Mouse (Mus musculus) thymus, postnatal 10 days (tissue): ENCODE results near the gene Dusp3.
"Not testable (repeated sequence)": the region's sequence is repeated elsewhere in the genome, so short reads cannot be mapped to it uniquely, and the experiment has no call there.

Experiments
- DNase-seq, 2 experiments: peaks; one replicate each; pipeline ENCODE4 v3.0.0; 2021; ENCODE audit warnings: low spot score in 2 of 2

Gene Dusp3

DNA sequence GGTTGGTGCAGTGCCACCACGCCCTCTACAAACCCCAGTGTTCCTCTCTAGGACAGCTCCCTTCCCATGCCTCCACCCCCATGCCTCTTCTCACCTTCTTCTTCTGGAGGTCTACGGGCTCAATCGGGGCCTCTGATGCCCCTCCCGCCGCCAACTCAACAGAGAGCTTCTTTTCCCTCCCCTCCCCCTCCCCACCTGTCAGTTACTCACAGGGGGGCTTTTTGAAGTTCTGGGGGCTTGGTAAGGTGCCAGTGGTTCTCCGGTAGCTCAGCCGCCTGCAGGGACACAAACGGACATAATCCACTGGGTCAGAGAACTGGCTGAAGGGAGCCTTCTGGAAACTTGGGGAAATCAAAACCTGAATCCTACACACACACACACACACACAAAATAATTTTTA is 24.7 kb upstream of the Dusp3 start:
- no peak for DNase-seq

DNA sequence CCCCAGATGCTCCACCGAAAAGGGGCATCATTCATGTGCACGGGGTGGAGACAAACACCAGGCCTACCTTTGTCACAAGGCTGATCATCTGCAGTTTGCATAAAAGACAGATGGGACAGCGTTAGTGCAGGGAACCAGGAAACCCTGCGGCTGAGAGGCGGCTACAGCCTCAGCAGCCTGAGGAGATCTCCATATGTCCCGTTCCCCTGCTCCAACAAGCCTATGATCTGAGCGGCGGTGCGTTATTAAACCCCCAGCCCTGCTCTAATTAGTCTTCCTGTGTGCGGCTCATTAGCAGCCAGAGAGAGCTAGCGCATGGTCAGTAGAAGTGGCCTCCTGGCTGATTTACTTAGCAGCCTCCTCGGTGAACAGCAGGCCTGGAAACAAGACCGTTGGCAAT is 23.3 kb upstream of the Dusp3 start:
- DNase-seq: no peak

DNA sequence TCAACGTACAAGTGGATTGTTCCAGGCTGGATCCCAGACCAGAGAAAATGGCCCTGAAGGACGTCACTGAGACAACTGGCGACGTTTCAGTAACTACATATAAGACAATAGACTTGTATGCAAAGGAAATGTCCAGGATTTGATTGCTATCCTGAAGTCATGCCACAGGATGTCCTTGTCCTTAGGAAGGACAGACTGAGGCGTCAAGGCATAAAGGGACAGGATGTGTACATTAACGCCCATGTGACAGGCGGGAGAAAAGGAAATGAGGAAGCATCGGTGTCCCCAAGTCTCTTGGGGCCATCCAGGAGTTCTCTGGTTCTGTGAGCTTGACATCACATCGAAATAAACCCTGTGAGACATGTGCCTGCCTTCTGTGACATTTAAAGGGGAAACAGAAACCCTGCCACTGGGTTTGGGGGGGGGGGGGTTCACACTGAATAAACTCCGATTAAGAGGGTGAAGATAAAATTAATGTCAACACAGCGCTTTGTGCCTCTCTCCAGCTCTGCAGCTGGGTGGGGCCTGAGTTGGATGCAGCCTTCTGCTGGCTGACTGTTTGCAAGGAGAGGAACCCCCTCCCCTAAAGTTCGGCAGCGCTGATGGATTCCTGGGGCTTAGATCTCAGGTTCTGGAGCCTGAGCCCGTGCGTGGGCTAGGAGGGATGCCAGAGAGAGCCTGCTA is 22.3 kb upstream of the Dusp3 start:
- no peak for DNase-seq

DNA sequence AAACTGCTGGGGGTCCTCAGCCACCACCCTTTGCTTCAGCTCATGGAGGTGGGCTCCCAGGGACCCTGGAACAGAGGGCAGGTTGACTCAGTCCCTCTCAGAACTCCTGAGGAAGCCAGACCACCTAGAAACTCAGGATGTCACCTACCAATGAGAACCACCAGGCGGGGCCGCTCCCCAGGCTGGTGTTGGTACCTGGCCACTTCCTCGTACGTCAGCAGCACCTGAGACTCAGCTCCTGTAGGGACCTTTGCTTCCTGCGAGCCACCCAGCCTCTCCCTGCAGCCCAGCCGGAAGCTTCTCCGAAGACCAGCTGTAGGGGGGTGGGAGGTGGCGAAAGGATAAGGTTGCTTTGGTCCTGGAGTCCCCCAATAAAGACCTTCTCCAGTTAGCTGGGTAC is 21.6 kb upstream of the Dusp3 start:
- DNase-seq: no peak

DNA sequence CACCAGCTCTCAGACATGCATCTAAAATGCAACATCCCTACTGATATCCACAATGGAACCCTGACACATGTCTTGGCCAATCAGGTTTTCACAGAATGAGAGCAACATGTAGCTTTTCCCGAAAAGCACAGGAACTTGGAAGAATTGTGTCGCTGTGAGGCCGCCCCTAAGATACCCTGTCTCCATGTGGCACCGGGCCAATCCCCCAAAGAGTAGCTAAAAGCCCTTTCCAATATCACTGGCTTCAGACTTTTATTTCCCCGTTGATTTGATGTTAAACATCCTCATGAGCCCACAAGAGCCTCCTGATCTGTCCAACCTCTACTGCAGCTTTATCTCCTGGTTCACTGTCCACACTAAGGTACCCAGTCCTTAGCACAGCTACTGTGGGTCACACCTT is 19.9 kb upstream of the Dusp3 start:
- no peak for DNase-seq

DNA sequence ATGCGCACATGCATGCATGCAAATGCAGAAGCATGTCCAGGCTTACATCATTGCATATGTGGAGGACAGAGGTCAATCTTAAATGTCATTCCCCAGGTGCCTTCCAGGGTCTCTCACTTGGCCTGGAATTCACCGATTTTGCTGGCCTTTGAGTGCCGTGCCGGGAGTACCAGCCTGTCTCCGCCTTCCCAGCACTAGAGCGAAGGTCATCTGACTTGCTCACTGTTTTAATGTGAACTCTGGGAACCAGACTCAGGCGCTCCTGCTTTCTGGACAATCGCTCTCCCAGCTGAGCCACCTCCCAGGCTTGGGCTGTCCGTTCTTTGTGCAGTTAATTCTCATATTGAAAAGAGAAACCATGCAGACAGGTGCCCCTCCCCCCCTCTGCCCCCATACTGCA is 19.5 kb upstream of the Dusp3 start:
- no peak for DNase-seq

DNA sequence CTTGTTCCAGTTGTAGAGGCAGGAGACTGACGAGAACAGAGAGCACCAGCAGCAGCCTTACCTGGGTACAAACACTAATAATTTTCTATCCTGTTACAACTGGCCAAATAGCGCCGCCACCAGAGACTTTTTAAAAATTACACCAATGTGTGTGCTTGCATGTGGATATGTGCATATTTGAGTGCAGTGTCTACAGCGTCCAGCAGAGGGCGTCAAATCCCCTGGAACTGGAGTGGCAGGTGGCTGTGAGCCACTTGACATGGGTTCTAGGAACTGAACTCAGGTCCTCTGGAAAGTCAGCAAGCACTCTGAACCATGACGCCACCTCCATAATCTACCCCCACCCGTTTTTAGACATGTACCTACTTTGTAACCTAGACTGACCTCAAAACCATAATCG is 17.4 kb upstream of the Dusp3 start:
- no peak for DNase-seq

DNA sequence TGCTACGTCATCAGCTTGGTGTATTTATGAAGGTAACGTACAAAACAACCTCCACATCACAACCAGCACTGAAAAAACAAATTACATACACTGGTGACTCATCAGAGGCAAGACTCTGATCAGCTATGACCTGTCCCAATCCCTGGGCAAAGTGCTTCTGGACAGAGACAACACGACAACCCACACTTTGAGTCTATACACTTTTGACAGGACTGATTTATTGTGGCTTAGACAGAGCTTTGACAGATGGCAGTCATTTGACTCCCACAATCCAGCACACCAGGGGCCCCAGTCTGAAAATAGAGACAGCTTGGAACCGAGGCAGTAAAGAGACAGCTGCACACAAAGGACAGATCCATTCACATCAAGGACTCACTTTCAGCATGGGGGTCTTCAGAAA is 12.7 kb upstream of the Dusp3 start:
- DNase-seq: no peak

DNA sequence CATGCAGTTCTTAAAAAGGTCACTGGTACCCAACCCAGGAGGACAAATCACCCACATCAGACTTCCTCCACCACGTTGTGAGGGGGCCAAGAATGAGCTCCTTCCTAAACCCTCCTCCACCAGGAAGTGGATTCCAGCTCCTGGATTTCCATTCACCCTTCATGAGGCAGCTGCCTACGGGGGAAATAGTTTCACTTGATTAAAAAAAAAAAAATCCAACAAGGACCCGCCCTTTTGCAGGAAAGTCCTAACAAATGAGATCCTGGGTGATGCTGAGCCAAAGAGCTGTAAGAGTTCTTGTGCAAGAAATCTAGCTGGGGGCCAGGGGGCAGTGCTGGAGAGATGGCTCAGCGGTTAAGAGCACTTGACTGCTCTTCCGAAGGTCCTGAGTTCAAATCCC is 11.4 kb upstream of the Dusp3 start:
- DNase-seq: no peak

DNA sequence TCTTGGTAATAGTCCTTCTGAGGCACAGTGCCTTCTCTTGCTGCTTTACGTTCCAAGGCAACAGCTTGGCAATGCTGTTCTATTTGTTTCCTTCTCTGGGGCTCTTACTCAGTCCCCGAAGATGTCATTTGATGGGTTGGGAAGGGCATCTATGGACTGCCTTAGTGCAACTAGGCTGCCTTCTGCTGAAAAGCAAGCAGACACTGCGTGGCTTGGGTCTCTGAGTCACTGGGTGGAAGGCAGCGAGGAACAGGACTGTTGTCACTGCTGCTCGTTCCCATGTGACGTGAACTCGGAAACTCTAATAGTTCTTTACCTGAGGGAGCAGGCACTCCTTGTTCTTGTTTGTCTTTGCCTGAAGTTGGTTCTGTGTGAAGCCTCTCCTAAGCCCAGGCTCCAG is 9.1 kb upstream of the Dusp3 start:
- DNase-seq: no peak

DNA sequence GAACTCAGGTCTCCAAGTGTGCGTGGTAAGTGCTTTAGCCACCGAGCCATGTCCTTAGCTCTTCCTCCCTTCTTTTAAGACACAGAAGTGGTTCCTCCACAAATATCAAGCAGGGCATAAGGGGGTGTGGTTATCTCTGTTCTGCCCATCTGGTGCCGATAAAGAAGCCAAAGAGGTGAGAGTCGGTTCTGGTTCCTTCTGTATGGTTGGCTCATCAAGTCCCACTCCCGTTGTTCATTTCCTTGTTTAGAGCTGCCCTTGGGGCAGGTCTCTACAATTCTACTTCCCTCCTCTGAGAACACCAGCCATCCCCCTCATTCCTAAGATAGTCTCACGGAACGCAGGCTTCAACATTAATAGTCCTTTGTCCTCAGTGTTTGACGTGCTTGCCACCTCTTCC is 7.3 kb upstream of the Dusp3 start:
- DNase-seq: no peak

DNA sequence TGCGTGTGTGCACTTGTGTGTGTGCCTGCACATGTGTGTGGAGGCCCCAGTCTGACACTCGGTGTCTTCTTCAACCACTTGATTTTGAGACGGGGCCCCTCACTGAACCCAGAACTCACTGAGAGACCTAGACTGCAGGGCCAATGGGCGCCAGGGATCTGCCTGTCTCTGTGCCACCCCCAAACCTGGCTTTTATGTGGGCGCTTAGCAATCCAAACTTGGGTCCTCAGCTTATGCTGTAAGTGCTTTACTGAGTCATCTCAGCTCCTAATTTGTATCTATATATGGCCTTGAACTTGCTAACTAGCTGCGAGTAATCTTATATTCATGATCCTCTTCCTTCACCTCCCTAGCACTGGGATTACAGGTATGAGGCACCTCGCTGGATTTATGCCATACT is 5.6 kb upstream of the Dusp3 start:
- no peak for DNase-seq

DNA sequence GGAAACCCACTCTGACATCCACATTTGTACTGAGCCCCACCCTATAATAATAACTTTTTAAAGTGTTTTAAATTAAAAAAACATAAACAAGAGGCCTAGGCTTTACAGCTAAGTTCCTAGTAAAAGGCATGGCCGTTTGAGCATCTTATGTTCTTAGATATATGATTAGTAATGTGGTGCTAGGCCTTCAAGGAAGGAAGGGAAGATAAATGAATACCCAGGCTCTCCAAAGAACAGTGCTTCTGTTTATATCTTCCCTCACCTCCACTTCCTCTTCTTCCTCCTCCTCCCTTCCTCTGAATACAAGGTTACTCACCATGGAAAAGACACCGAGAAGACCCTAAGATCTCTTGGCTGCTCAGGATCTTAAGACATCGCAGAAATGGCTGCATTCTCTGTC is 5.0 kb upstream of the Dusp3 start:
- no peak for DNase-seq

DNA sequence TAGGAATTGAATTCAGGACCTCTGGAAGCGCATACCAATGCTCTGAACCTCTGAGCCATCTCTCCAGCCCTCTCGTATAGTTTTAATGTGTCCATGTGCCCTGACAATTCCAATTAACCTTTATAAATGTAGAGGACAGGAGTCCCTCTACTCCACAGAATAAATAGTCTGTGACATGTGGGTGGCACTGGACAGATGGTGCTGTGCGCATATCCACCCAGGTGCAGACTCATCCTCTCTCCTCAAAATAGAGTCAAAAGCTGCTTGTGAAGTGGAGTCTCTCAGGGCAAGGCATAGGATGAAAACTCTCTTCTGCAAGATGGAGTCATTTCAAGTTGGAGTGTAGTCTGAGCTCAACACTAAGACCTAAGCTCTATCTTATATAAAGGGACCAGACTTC is 3.4 kb upstream of the Dusp3 start:
- DNase-seq: no peak

DNA sequence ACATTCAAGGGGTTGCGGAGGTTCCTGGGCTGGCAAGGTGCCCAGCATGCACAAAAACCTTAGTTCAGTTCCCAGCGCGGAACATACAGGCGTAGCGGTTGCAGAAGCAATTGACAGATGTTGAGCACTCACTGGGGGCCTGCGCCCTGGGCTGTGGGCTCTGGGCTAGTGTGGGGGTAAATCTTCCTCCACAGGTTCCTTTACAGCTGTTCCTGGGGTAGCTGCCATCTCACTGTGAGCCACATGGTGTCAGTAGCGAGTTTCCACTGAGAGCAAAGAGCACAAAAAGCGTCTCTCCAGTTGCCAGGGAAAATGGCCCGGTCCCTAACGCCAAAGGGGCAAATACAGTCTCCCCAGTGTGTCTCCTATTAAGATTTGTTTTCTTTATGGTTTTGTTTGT is 823 bp downstream of the Dusp3 start:
- DNase-seq: peak; percentile 12 to 52

DNA sequence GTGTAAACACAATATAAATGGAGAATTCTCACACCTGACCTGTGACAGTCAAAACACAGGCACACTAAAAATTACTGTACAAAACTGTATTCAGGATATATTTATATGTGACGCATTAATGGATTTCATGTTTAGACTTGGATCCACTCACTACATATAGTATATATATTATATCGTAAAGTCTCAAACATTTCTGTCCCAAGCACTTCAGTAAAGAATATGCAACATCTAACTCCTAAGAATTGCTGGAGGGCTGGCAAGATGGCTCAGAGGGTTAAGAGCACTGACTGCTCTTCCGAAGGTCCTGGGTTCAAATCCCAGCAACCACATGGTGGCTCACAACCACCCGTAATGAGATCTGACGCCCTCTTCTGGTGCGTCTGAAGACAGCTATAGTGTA is 1.4 kb downstream of the Dusp3 start:
- DNase-seq: not testable (repeated sequence)

DNA sequence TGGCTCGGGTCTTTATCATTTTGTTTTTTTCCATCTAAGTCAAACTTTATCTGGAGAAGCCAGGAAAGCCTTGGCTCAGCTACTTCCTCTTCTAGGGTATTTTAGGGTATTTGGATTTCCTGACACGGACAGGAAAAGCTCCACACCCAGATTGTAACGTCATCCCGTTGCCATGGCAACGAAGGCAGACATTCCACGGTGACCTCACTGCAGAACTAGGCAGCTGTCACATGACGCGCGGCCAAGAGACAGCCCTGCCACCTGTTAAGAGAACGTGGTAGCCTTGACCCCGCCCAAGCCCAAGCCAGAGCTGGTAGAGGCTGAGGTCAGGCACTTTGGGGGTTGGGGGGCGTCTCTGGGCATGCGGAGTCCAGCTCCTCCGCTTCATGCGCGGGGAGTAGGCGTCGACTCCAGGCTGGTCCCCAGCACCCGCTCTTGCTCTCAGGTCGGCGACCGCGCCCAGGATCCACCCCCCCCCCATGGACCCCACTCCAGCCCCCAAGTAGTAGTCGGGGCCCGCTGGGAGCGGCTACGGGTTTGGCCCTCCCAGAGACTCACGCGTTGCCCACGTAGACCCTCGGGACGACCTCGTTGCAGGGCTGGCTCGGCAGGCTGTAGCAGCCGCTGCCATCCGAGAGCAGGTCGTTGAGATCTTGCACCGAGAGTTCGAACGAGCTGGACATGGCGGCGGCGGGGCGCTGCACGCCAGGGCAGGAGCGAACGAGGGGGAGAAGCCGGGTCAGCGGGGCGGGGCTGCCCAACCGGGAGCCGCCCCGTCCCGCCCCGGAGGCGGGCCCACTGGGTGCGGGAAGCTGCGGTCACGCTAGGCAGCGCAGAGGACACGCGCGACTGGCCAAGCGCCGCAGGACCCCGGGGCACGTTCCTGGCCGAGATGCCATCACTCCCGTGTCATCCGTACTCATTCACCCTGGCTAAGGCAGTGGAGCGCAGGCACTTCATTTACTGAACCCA is 2.5 kb downstream of the Dusp3 start, which contains the start of gene Cfap97d1:
Cfap97d1 (plus strand) TSS at position 226 of the 972 bp plus-strand sequence.
- peak in 1 of 2 experiments; percentile 9 for DNase-seq

DNA sequence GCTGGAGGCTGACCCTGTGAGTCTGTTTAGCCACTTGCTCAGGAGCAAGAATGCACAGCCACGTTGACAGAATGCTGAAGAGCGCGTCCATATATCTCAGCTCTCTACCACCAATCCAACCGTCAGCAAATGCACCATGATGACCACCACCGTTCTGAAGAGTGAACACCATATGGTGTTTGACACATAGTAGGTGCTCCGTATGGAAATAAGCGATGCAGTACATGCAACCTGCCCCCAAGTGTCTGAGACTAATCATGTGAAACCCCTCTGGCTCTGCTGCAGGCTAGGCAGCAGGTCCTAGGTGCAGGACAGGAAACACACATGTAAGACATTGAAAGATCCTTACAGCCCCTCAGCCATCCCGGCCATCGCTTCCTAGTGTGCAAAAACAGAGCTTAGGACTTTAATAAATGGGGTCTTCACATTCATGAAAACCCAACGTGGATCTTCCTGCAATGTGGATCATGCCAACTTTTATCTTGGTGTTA is 3.3 kb downstream of the Dusp3 start:
- DNase-seq: no peak

DNA sequence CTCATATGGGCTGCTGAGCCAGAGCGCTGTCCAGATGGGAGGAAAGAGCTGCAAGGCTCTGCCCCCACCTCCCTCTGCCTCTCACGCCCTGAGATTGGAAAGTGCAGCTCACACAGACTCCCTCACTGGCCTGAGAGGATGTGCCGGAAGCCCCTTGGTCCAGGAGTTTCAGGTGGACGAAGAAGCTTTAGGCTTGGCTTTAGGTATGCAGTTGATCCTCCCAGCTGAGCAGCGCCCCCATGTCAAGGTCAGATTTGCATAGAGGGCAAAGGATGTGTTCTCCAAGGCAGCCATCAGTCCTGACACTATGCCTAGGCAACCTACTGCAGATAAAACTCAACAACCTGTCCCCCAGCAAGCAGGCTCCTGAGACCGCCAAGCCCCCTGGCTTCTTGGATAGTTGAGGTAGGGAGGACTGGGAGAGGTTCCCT is 3.8 kb downstream of the Dusp3 start:
- DNase-seq: no peak

DNA sequence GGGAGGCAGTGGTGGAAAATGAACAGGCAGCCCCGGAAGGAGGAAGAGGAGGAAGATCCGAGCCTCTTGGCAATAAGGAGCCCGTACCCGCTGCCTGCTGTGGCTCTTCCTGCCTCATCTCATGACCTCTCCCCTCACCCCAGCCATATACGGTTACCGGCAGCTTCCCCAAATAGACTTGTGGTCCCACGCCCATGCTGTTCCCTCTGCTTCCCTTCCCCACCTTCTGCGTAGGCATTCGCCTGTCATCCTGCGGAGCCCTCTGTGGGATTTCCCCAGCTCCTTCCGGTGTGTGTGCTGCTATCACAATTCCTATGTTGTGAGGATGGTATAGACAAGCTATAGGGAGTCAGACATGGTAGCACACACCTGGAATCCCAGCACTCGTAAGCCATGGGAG is 5.0 kb downstream of the Dusp3 start:
- DNase-seq: no peak

DNA sequence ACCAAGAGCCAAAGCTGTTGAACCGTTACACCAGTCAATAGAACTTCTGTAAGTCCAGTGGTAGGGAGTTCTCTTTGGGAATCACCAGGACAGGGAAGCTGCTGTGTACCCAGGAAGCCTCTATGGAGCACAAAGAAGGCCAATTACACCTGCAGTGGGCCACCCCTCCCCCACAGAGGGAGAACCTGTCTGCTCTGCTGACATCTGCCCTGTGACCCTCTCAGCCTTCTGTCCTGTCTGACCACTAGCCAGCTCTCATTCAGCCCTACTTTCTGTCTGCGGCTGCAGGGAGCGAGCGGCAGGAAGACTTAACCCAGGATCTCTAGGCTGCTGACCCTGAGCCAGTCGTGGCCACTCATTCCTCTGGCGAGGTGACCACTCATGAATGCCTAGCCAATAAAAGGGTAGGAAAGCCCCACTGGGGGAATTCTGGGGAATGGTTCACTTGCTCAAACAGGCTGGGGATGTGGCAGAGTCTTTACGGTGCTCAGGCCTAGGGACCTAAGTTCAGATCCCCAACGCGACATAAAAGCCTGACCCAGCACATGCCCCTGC is 6.1 kb downstream of the Dusp3 start:
- no peak for DNase-seq

DNA sequence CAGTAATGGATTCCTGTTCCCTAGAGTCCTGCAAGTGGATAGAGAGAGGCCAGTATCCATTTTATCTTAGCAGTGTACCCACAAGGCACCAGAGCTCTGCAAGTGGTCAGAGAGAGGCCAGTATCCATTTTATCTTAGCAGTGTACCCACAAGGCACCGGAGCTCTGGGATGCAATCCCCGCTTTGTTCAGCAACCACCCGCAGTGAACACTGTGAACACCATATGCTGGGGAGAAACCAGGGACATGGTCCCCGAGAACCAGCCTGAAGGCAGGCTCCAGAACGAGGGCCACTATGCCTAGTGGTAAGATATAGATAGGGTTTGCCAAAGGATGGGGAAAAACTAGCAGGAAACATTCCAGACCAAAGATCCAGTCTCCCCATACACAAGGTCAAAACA is 7.7 kb downstream of the Dusp3 start:
- DNase-seq: no peak

DNA sequence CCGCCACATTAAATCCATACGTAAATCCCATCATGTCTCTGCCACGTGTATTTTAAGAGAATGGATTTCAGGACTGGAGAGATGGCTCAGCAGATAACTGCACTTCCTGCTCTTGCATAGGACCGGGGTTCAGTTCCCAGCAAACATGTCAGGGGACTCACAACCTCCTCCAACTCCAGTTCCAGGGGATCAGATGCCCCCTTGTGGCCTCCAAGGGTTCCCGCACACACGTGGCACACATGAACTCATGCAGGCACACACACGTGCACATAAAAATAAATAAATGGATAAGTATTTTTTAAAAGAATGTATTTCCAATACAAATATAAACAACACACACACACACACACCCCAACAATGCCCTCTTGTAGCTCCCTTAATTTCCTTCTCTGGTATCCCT is 9.9 kb downstream of the Dusp3 start:
- DNase-seq: no peak
